Mouse (Mus musculus) adipocyte (in vitro differentiated cells): ENCODE results near the gene D430041D05Rik.
A peak's percentile ranks its signal among the peaks of the same experiment; 100 is the strongest.

Experiments used
- DNase-seq: peaks from one replicate; pipeline ENCODE4 v3.0.0-alpha.2; 2016; ENCODE audit warnings: low spot score

D430041D05Rik gene

GRCm38 (mm10) chr2:104188859-104189258 is 222.0 kb downstream of the D430041D05Rik start:
- DNase-seq, result peak; percentile 65

GRCm38 (mm10) chr2:104187073-104187472 is 223.7 kb downstream of the D430041D05Rik start:
- DNase-seq, result no peak

GRCm38 (mm10) chr2:104185616-104186015 is 225.2 kb downstream of the D430041D05Rik start:
- no peak for DNase-seq

- no peak for DNase-seq
Measured at GRCm38 (mm10) chr2:104184296-104184695, 226.5 kb downstream of the D430041D05Rik start.

- peak; percentile 7 for DNase-seq
Measured at GRCm38 (mm10) chr2:104183246-104183845, 227.5 kb downstream of the D430041D05Rik start.

- no peak for DNase-seq
Measured at GRCm38 (mm10) chr2:104179636-104180035, 231.2 kb downstream of the D430041D05Rik start.

GRCm38 (mm10) chr2:104178251-104178650 is 232.6 kb downstream of the D430041D05Rik start:
- no peak for DNase-seq

GRCm38 (mm10) chr2:104176979-104177704 is 233.7 kb downstream of the D430041D05Rik start:
- no peak for DNase-seq

- no peak for DNase-seq
Measured at GRCm38 (mm10) chr2:104176166-104176978, 234.4 kb downstream of the D430041D05Rik start.

GRCm38 (mm10) chr2:104175476-104176165 is 235.2 kb downstream of the D430041D05Rik start:
- no peak for DNase-seq

- DNase-seq, result no peak
Measured at GRCm38 (mm10) chr2:104173431-104173830, 237.4 kb downstream of the D430041D05Rik start.

GRCm38 (mm10) chr2:104172695-104173348 is 238.0 kb downstream of the D430041D05Rik start:
- no peak for DNase-seq

- no peak for DNase-seq
Measured at GRCm38 (mm10) chr2:104168186-104168896, 242.5 kb downstream of the D430041D05Rik start.

- no peak for DNase-seq
Measured at GRCm38 (mm10) chr2:104167765-104168164, 243.0 kb downstream of the D430041D05Rik start.

GRCm38 (mm10) chr2:104165631-104166030 is 245.2 kb downstream of the D430041D05Rik start:
- no peak for DNase-seq

GRCm38 (mm10) chr2:104163978-104164487 is 246.8 kb downstream of the D430041D05Rik start:
- DNase-seq, result no peak

GRCm38 (mm10) chr2:104163418-104163817 is 247.4 kb downstream of the D430041D05Rik start:
- DNase-seq, result no peak

- no peak for DNase-seq
Measured at GRCm38 (mm10) chr2:104157831-104158230, 253.0 kb downstream of the D430041D05Rik start.

- no peak for DNase-seq
Measured at GRCm38 (mm10) chr2:104153876-104154275, 256.9 kb downstream of the D430041D05Rik start.

GRCm38 (mm10) chr2:104153345-104153744 is 257.5 kb downstream of the D430041D05Rik start:
- no peak for DNase-seq
